7 mouse cellular contexts compared by ENCODE assay signal in the genomic region with DNA sequence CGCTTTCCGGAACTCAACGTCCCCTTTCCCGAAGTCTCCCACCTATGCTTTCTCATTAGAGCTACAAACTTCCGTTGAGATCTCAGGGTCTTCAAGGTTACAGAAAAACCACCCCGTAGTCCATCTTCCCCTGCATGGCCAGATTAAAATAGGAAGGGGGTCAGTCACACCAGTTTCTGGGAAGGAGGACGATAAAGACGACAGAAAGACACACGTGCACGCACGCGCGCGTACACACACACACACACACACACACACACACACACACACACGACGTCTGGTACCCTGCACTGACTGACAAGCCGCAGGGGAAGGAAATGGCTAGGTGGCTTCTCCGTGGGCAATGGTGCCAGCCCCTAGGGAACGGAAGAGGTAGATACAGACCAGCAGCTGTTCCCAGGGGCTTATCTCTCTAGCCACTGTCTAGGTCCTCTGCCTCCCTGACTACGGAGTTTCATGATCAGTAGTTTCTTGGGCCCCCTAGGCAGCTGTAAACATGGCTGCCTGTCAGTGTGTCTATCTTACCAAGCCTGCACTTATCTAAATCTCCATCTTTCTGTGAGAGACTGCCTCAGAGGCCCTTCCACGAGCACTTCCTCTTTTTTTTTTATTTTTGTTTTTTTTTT. TPM values are rescaled to one million over a fixed set of nuclear protein-coding genes. Genes with fewer than 3 reads are reported as not detected.
A peak's percentile ranks its signal among the peaks of the same experiment; 100 is the strongest.
DNase-seq lines count a peak whose midpoint lies in the region; ATAC-seq and TF ChIP-seq lines count a peak whose summit lies in the region.

No protein-coding gene starts in this region.

- WGBS in heart, postnatal 0 days: 9% methylated on average over 21 of the region's 21 CpGs
- WGBS in lung, embryonic 16.5 days: 7% methylated on average over 18 of the region's 21 CpGs

- no peak for TF ChIP-seq POLR2A in MEL (IDR thresholded peaks at IDR 0.05; ENCODE audit: control insufficient read depth in 1 of 2, insufficient read depth in 1 of 2, low read depth in 1 of 2, low read length in 2 of 2, poor library complexity in 1 of 2)

- peak; percentile 81 to 84; a peak in 3 of 4 replicates for TF ChIP-seq EP300 in MEL (IDR thresholded peaks at IDR 0.05; ENCODE audit: low read depth in 1 of 2, low read length in 2 of 2)
- no peak for TF ChIP-seq EP300 in heart, postnatal 0 days (IDR thresholded peaks at IDR 0.05; ENCODE audit: low read depth)

- H3K9me3 ChIP-seq in MEL (replicated peaks; ENCODE audit: insufficient read depth, low read length): no peaks in the 10 kb centered on the region
- H3K9me3 ChIP-seq in heart, postnatal 0 days (replicated peaks; ENCODE audit: control insufficient read depth, low read length): no peaks in the 10 kb centered on the region
- no peaks in the 10 kb centered on the region for H3K9me3 ChIP-seq in lung, embryonic 16.5 days (ENCODE audit: control insufficient read depth, low read length)

- peak overlapping the region in 1 of 2 experiments; percentile 0; a peak in 1 of 4 replicates for H3K4me3 ChIP-seq in MEL (ENCODE audit: control insufficient read depth in 1 of 2, insufficient read depth in 1 of 2, low read depth in 2 of 2, low read length in 2 of 2)
- H3K4me3 ChIP-seq in heart, postnatal 0 days (ENCODE audit: low read depth, low read length): peak overlapping the region; percentile 49
- H3K4me3 ChIP-seq in lung, embryonic 16.5 days (ENCODE audit: low read length): peak overlapping the region; percentile 49

- H3K27ac ChIP-seq in MEL (ENCODE audit: control insufficient read depth, low read depth, low read length): peak overlapping the region; percentile 4
- no peak overlapping the region; the same call in 1 of the 2 replicates for H3K27ac ChIP-seq in heart, postnatal 0 days (ENCODE audit: low read depth)
- no peak overlapping the region for H3K27ac ChIP-seq in lung, embryonic 16.5 days (ENCODE audit: low read length)

- DNase-seq in MEL (ENCODE audit: low read depth, low spot score): peak; percentile 95
- no peak for DNase-seq in heart, postnatal 0 days (ENCODE audit: low spot score)
- peak; percentile 72 to 80 for DNase-seq in spleen, adult 18-20 months
- DNase-seq in cerebellum, postnatal 36 days: no peak
- DNase-seq in adrenal gland, postnatal 25 days: no peak

- H3K27me3 ChIP-seq in MEL (ENCODE audit: control insufficient read depth in 1 of 2, insufficient read depth in 2 of 2, low read length in 2 of 2): no peaks in the 10 kb centered on the region
- H3K27me3 ChIP-seq in heart, postnatal 0 days (ENCODE audit: control insufficient read depth, insufficient read depth, low read length): peaks cover 25% of the 10 kb centered on the region
- H3K27me3 ChIP-seq in lung, embryonic 16.5 days (ENCODE audit: control insufficient read depth, insufficient read depth, low read depth, low read length): peaks cover 8% of the 10 kb centered on the region; the same call in 1 of the 2 replicates

- H3K9ac ChIP-seq in MEL (ENCODE audit: control insufficient read depth, low read depth, low read length, poor library complexity, severe bottlenecking): no peak overlapping the region
- peak overlapping the region; percentile 35; the same call in 1 of the 2 replicates for H3K9ac ChIP-seq in heart, postnatal 0 days (replicated peaks; ENCODE audit: low read depth, low read length)
- H3K9ac ChIP-seq in lung, embryonic 16.5 days (ENCODE audit: low read length): peak overlapping the region; percentile 62

- no peak for TF ChIP-seq CTCF in MEL (IDR thresholded peaks at IDR 0.05 in 2 of 3, conservative IDR thresholded peaks at IDR 0.05 in 1 of 3; ENCODE audit: control insufficient read depth in 1 of 3, insufficient read depth in 1 of 3, low read depth in 2 of 3, low read length in 3 of 3, poor library complexity in 1 of 3, severe bottlenecking in 1 of 3)
- TF ChIP-seq CTCF in heart, postnatal 0 days (IDR thresholded peaks at IDR 0.05; ENCODE audit: low read depth): no peak

- no peaks in the 10 kb centered on the region for H3K79me2 ChIP-seq in MEL (ENCODE audit: control insufficient read depth, insufficient read depth, low read length, poor library complexity)

- H3K4me2 ChIP-seq in heart, postnatal 0 days (ENCODE audit: low read depth, low read length): peak overlapping the region; percentile 89
- peak overlapping the region; percentile 89 for H3K4me2 ChIP-seq in lung, embryonic 16.5 days (ENCODE audit: low read depth, low read length)

- ATAC-seq in CD4-positive, CD25-positive, alpha-beta regulatory T cell, adult 4 months: peak; percentile 89
- no peak for ATAC-seq in heart, postnatal 0 days (ENCODE audit: insufficient read depth, low read depth)
- ATAC-seq in lung, embryonic 16.5 days (ENCODE audit: low read depth): peak; percentile 20; the same call in 1 of the 2 replicates

- peaks cover 0 to 14% of the 10 kb centered on the region in 2 experiments; a peak in 2 of 4 replicates for H3K36me3 ChIP-seq in MEL (ENCODE audit: control insufficient read depth in 1 of 2, insufficient read depth in 2 of 2, low read length in 2 of 2)
- H3K36me3 ChIP-seq in heart, postnatal 0 days (replicated peaks; ENCODE audit: control insufficient read depth, insufficient read depth, low read length): no peaks in the 10 kb centered on the region
- no peaks in the 10 kb centered on the region for H3K36me3 ChIP-seq in lung, embryonic 16.5 days (ENCODE audit: control insufficient read depth, insufficient read depth, low read length)

- H3K4me1 ChIP-seq in MEL (ENCODE audit: control insufficient read depth in 1 of 2, insufficient read depth in 2 of 2, low read length in 2 of 2): peaks cover 8 to 25% of the 10 kb centered on the region in 2 experiments
- H3K4me1 ChIP-seq in heart, postnatal 0 days (ENCODE audit: control insufficient read depth, insufficient read depth): peaks cover 12% of the 10 kb centered on the region
- H3K4me1 ChIP-seq in lung, embryonic 16.5 days (replicated peaks; ENCODE audit: control insufficient read depth, insufficient read depth, low read length): peaks cover 5% of the 10 kb centered on the region

- no peak for TF ChIP-seq RAD21 in MEL (IDR thresholded peaks at IDR 0.05; ENCODE audit: low read depth, low read length)

TF ChIP-seq in MEL, 35 proteins besides CTCF, POLR2A, EP300 and RAD21 (continues in another document):
- TF ChIP-seq MYB (IDR thresholded peaks at IDR 0.05; ENCODE audit: low read depth, low read length): 0 out of 2 replicates have a peak, but pooled peaks have one; percentile 21

RNA-seq across cellular contexts. Expression of gene Itgb7, which starts 6.6 kb away (rescaled TPM):
- polyA plus RNA-seq in CD4-positive, CD25-positive, alpha-beta regulatory T cell, adult 4 months (2017; shearing (Covaris generic)): 100 to 1,000 TPM; 336 to 432 TPM
- 7.4 TPM in 2 replicates for total RNA-seq in MEL (2012; rRNA removed)
- 10 to 100 TPM in 1 of 2 experiments, not detected in 1; 15.2 TPM for polyA plus RNA-seq in MEL (2012; ENCODE audit: insufficient read depth in 1 of 2, insufficient read length in 2 of 2, low read depth in 1 of 2, low replicate concordance in 2 of 2, missing spikeins in 1 of 2)
- 0.23 and 1.1 TPM in 2 replicates for total RNA-seq in heart, postnatal 0 days (2014; rRNA removed; ENCODE audit: low replicate concordance)
- polyA plus RNA-seq in heart, postnatal 0 days (2015; fragmentation: Nextera tagmentation; extraction: Ambion mirVana): 0.79 and 0.92 TPM in 2 replicates
- polyA plus RNA-seq in lung, embryonic 16.5 days (2015; fragmentation: Nextera tagmentation; extraction: Ambion mirVana): 3.0 and 3.9 TPM in 2 replicates
- total RNA-seq in adrenal gland, postnatal 25 days (2021): 1.5 and 2.0 TPM in 2 replicates

RNA-seq across cellular contexts. Expression of gene Csad, which starts 20.6 kb away (rescaled TPM):
- 10 to 100 TPM; 10.7 to 16.9 TPM for polyA plus RNA-seq in CD4-positive, CD25-positive, alpha-beta regulatory T cell, adult 4 months (2017; shearing (Covaris generic))
- total RNA-seq in MEL (2012; rRNA removed): 4.1 and 5.3 TPM in 2 replicates
- 10 to 100 TPM in 1 of 2 experiments, not detected in 1; 10.5 TPM for polyA plus RNA-seq in MEL (2012; ENCODE audit: insufficient read depth in 1 of 2, insufficient read length in 2 of 2, low read depth in 1 of 2, low replicate concordance in 2 of 2, missing spikeins in 1 of 2)
- 43.9 and 64.7 TPM in 2 replicates for total RNA-seq in heart, postnatal 0 days (2014; rRNA removed; ENCODE audit: low replicate concordance)
- 27.7 and 33.1 TPM in 2 replicates for polyA plus RNA-seq in heart, postnatal 0 days (2015; fragmentation: Nextera tagmentation; extraction: Ambion mirVana)
- 69.5 and 70.6 TPM in 2 replicates for polyA plus RNA-seq in lung, embryonic 16.5 days (2015; fragmentation: Nextera tagmentation; extraction: Ambion mirVana)
- total RNA-seq in adrenal gland, postnatal 25 days (2021): 76.1 and 76.8 TPM in 2 replicates

RNA-seq across cellular contexts. Expression of gene Zfp740, which starts 22.1 kb away (rescaled TPM):
- 10 to 100 TPM; 27.6 to 28.2 TPM for polyA plus RNA-seq in CD4-positive, CD25-positive, alpha-beta regulatory T cell, adult 4 months (2017; shearing (Covaris generic))
- 39.9 and 40.5 TPM in 2 replicates for total RNA-seq in MEL (2012; rRNA removed)
- 10 to 100 TPM in 1 of 2 experiments, not detected in 1; 50.1 TPM for polyA plus RNA-seq in MEL (2012; ENCODE audit: insufficient read depth in 1 of 2, insufficient read length in 2 of 2, low read depth in 1 of 2, low replicate concordance in 2 of 2, missing spikeins in 1 of 2)
- 31.1 and 38.4 TPM in 2 replicates for total RNA-seq in heart, postnatal 0 days (2014; rRNA removed; ENCODE audit: low replicate concordance)
- polyA plus RNA-seq in heart, postnatal 0 days (2015; fragmentation: Nextera tagmentation; extraction: Ambion mirVana): 17.7 and 18.8 TPM in 2 replicates
- 64.0 and 67.0 TPM in 2 replicates for polyA plus RNA-seq in lung, embryonic 16.5 days (2015; fragmentation: Nextera tagmentation; extraction: Ambion mirVana)
- total RNA-seq in adrenal gland, postnatal 25 days (2021): 61.4 and 80.4 TPM in 2 replicates

RNA-seq across cellular contexts. Expression of gene Rarg, which starts 32.2 kb away (rescaled TPM):
- 10 to 100 TPM; 17.7 to 18.3 TPM for polyA plus RNA-seq in CD4-positive, CD25-positive, alpha-beta regulatory T cell, adult 4 months (2017; shearing (Covaris generic))
- 0.39 and 0.59 TPM in 2 replicates for total RNA-seq in MEL (2012; rRNA removed)
- polyA plus RNA-seq in MEL (2012; ENCODE audit: insufficient read depth in 1 of 2, insufficient read length in 2 of 2, low read depth in 1 of 2, low replicate concordance in 2 of 2, missing spikeins in 1 of 2): 1 to 10 TPM in 1 of 2 experiments, not detected in 1; 5.8 TPM
- 8.9 and 9.7 TPM in 2 replicates for total RNA-seq in heart, postnatal 0 days (2014; rRNA removed; ENCODE audit: low replicate concordance)
- 5.4 and 6.0 TPM in 2 replicates for polyA plus RNA-seq in heart, postnatal 0 days (2015; fragmentation: Nextera tagmentation; extraction: Ambion mirVana)
- 46.7 and 46.9 TPM in 2 replicates for polyA plus RNA-seq in lung, embryonic 16.5 days (2015; fragmentation: Nextera tagmentation; extraction: Ambion mirVana)
- total RNA-seq in adrenal gland, postnatal 25 days (2021): 21.5 and 25.7 TPM in 2 replicates

RNA-seq across cellular contexts. Expression of gene Gm9918, which starts 45.3 kb away (rescaled TPM):
- polyA plus RNA-seq in CD4-positive, CD25-positive, alpha-beta regulatory T cell, adult 4 months (2017; shearing (Covaris generic)): not detected
- not detected in 2 replicates for total RNA-seq in MEL (2012; rRNA removed)
- under 1 TPM in 1 of 2 experiments, not detected in 1; 0.04 TPM for polyA plus RNA-seq in MEL (2012; ENCODE audit: insufficient read depth in 1 of 2, insufficient read length in 2 of 2, low read depth in 1 of 2, low replicate concordance in 2 of 2, missing spikeins in 1 of 2)
- total RNA-seq in heart, postnatal 0 days (2014; rRNA removed; ENCODE audit: low replicate concordance): not detected in 2 replicates
- polyA plus RNA-seq in heart, postnatal 0 days (2015; fragmentation: Nextera tagmentation; extraction: Ambion mirVana): not detected in 2 replicates
- polyA plus RNA-seq in lung, embryonic 16.5 days (2015; fragmentation: Nextera tagmentation; extraction: Ambion mirVana): 0.34 and 0.57 TPM in 2 replicates
- 0.15 TPM in 1 of 2 replicates, not detected in the other for total RNA-seq in adrenal gland, postnatal 25 days (2021)

Comparison
In these comparisons a context has a peak if more than half of its experiments do, and no peak if none do; other contexts are left out.
1. DNase-seq: peak in MEL (single experiment) and spleen, adult 18-20 months (2 of 2); none in heart, postnatal 0 days (single experiment), cerebellum, postnatal 36 days (0 of 2) and adrenal gland, postnatal 25 days (single experiment).
2. RNA of gene Itgb7, which starts 6.6 kb away (polyA plus RNA-seq): 336 to 432 TPM in CD4-positive, CD25-positive, alpha-beta regulatory T cell, adult 4 months; 15.2 TPM in MEL, 3.0 to 3.9 TPM in lung, embryonic 16.5 days and 0.79 to 0.92 TPM in heart, postnatal 0 days; every median in the first group is over 10 times any median in the second.